Mouse (Mus musculus) erythroblast, adult 5-6 weeks (primary cell): ENCODE data around the gene Prpf38b. TPM values are rescaled to one million over a fixed set of nuclear protein-coding genes. Genes with fewer than 3 reads are reported as not detected.

Source experiments
- ATAC-seq: replicated peaks from 2 replicates; pipeline ENCODE4 v1.8.0; 2016; ENCODE audit warnings: moderate number of reproducible peaks, mild to moderate bottlenecking, moderate TSS enrichment, inconsistent platforms; ENCODE audit not compliant: poor library complexity, low FRiP score, severe bottlenecking
- total RNA-seq, 2 experiments: library from RNA; stranded (forward) in 1 of 2; stranded (reverse) in 1 of 2; fragments of 150-400 nt in 1 of 2; fragments of 200-764, 138-1000 nt in 1 of 2; gene quantifications; 2 replicates each; pipeline versions ENCODE4 v1.2.3 to v1.2.4; 2015 to 2017; ENCODE audit warnings: low replicate concordance in 2 of 2

Prpf38b gene
- total RNA-seq (2015; ENCODE audit: low replicate concordance) (51.4 and 52.3 TPM in 2 replicates), total RNA-seq (2017; ENCODE audit: low replicate concordance) (128 and 134 TPM in 2 replicates)

DNA sequence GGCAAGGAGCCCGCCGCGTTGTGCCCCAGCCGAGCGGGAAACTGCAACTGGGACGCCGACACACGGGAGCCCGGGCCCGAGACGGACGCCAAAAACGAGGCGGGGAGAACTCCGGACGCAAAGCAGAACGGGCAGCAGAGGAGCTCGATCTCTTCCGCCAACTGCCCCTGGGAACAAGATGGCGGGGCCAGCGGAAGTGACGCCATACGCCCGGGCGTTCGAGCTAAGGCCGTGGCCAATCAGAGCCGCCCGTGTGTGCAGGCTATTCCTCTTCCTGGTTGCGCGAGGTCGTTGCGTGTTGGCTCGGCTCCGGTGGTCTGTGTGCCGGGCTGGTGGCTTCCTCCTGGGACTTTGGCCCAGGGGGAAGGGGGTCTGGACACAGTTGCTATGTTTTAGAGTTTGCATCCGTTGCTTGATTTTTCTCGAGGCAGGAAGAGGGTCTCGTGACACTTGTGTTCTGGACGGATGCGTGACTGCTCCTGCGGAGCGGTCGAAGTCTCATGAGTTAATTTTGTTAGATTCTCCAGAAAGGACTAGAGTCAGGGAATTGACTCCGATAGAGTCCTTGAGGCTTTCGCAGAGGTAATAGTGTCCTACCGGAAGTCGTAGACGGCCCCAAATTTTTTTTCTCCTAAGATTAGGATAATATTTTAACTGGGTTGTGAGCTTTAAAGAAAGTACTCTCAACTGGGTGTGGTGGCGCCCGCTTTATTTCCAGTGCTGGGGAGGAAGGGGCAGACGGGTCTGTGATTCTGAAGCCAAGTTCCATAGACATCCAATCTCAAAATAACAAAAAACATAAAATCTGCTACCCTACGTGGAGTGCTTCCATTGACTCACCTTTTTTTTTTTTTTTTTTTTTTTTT, at the start of gene Prpf38b:
Prpf38b (minus strand) TSS at position 180 of the 866 bp plus-strand sequence.
- ATAC-seq: peak; percentile 98

GRCm38 (mm10) chr3:108961226-108961625, 49.7 kb upstream of the Prpf38b start:
- ATAC-seq: no peak

GRCm38 (mm10) chr3:108959680-108960295, 48.3 kb upstream of the Prpf38b start:
- ATAC-seq: no peak

GRCm38 (mm10) chr3:108957976-108958375, 46.4 kb upstream of the Prpf38b start:
- no peak for ATAC-seq

DNA sequence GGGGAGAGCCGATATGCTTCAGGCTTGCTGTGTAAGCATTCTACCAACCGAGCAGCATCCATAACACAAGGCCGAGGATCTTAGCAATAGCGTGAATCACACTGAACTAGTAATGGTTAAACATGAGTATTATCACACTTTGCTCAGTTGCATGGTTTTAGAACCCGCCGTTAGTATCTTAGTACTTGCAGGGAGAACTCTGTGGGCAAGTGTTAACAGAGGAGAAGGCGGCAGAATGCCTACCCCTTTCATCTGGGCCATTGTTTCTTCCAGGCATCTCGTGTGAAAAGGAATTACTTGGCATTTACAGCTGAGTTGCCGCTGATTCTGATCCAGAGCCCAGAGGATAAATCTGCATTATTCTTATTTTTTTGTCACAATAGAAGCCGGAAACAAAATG, 29.5 kb upstream of the Prpf38b start:
- ATAC-seq: no peak

DNA sequence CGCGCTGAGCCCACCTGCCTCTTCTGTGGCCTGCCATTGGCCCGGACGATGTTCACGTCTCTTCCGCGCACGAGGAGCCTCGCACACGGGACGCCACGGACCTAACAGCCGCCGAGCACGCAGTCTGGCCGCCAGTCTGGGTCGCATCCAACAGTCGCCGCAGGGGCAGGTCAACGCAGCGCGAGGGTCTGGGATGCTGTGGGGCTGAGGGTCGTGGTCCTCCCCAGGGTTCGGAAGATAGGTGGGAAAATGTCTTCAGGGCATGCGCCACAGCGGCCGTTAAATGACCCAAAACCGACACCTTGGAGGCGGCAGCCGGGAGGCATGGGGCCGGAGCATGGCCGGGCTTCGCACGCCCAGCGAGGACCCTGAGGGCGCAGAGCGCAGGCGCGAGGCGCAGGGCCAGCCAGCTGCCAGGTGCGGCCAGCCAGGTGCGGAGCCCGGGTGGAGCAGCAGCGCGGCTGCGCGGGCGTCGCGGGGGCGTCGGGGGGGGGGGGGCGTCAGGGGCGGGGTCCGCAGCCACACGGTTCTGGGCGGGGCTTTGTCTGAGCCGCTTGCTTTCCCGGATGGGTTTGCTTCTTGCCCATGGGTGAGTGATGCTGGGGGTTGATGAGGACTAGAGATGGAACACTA, 28.6 kb upstream of the Prpf38b start, which contains the start of gene Gm9857:
Gm9857 (minus strand) TSS at position 445 of the 633 bp plus-strand sequence.
- no peak for ATAC-seq

GRCm38 (mm10) chr3:108939573-108939972, 28.0 kb upstream of the Prpf38b start, which contains the start of gene Henmt1:
Gene Henmt1, plus strand, starts transcription at chr3:108939873.
- ATAC-seq: no peak

- ATAC-seq: no peak
These were observed 27.2 kb upstream of the Prpf38b start for GRCm38 (mm10) chr3:108938691-108939090.

- ATAC-seq: no peak
These were observed 22.0 kb upstream of the Prpf38b start for GRCm38 (mm10) chr3:108933557-108933956.

DNA sequence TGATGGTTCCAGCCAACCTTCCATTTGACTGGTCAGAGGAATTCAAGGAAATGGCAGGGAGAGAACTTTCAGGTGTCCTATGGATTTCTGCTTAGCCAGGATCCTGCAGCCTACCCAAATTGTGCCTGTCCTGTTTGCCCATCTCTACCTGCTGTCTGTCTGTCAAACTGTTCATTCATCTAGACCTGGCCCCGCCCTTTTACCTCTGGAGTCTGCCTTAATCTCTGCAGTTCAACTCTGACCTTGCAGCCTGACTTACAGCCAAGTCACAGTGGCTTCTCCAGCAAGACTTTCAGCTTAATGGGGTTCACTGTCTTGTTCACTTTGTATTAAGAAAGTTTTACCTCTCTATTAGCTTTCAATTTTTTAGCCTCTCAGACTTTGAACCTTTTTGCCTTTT, 14.8 kb upstream of the Prpf38b start:
- no peak for ATAC-seq

DNA sequence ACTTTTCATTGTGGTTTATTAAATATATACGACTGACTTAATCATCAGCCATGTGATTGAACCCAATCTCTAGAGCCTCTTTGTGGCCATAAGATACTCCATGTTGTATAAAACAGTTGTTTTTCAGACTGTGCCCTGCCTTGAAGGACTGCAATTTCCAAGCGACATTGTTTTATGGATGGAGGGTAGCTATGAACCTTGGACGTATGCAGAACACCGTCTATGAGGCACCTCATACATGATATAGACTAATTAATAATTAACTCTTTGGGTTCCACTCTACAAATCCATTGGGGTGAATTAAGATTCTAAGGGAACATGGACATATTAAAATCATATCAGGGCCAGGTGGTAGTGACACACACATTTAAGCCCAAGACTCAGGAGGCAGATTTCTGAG, 14.2 kb upstream of the Prpf38b start:
- ATAC-seq: no peak

DNA sequence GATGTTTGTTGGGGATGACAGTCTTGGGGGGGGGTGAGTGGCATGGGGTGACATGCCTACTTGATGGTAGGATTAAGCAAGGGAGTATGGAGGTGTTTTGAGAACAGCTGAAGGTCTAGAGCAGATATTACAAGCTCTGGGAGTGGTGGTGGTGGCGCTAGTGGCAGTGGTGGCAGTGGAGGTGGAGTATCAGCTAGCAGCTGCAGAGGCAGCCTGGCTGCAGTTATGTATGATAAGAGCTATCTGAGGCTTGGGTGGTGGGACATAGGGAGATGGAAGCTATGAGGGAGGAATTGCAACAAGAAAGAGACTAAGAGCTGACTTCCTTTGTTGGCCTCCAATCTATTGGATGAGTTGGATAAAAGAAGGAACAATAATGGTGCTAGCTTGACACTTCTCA, 10.3 kb upstream of the Prpf38b start:
- ATAC-seq: peak; percentile 87

DNA sequence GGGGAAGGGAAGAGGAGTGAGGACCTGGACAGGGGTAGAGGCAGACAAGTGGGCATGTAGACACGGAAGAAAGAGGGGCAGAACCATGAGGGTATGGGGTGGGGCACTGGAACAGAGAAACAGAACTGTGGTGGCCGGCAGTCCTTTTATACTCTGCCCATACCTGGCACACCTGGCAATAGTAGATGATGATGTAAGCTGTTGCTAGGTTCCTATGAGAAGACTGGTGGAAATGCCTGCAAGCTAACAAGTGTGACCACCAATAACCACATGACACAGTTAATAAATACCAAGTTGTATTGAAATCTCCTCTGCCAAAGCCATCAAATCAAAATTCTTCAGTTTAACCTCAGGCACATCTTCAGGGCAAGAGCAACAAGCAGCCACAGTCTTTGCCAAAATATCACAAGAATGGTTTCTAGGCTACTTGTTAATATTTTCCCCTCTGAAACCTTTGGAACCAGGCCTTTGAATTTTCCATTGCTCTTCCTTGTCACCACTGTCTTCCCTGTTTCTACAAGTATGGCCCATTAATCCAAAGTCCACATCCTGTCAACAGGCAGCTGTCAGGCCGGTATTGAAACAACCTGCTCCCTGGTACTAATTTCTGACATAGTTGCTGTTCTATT, 9.0 kb upstream of the Prpf38b start:
- no peak for ATAC-seq

- no peak for ATAC-seq
These were observed 7.3 kb upstream of the Prpf38b start for GRCm38 (mm10) chr3:108918852-108919251.

- no peak for ATAC-seq
These were observed 6.5 kb upstream of the Prpf38b start for GRCm38 (mm10) chr3:108917986-108918385.

DNA sequence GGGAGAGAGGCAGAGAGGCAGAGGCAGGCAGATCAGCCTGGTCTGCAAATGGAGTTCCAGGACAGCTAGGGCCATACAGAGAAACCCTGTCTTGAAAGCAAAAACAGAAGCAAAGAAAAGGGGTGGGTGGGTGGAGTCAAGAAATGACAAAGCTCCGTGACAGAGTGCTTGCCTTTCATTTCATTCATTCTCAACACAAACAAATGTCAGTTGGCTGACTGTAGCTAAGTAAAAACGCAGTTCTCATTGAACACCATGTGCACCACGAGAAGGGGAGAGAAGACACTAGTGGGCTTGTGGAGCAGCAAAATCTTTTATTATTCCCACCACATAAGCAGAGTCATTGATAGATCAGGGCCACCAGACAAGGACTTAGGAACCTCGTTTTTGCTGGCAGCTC, 5.3 kb upstream of the Prpf38b start:
- no peak for ATAC-seq

DNA sequence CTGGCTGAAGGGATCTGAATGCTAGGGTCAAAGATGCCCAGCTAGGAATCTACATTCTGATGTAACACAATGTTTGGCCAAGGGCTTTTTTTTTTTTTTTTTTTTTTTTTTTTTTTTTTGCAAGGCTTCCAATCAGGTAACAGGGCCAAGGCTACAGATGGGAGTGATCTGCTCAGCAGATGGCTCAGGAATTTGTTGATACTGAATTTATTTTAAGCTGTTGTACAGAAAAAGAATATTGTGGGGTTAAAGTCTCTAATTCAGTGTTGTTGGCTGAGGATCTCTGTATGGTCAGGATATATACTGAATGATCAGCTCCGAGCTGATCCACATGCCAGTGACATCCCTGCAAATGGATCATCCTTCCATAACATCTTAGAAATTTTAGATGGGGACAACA, 4.5 kb upstream of the Prpf38b start:
- no peak for ATAC-seq

DNA sequence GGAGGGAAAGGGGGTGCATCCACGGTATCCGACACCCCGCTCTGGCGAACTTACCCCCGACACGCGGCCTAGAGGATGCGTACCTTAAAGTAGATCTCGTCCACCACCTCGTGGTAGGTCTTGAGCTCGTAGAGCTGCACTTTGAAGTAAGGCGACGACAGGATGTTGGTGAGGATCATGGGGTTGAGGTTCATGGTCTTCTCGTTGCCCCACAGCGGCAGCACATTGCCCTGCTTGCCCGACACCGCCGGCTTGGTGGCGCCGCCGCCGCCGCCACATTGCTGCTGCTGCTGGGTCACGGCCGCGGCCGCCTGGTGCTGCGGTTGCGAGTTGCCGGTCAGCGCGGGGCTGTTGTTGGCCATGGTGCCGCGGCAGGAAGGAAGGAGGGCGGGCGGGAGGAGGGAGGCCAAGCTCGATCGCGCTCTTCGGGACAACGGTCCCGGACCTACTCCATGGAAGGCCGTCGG, 413 bp downstream of the Prpf38b start:
- peak; percentile 67 for ATAC-seq

GRCm38 (mm10) chr3:108910303-108911080, 1.0 kb downstream of the Prpf38b start:
- 0 out of 2 replicates have a peak, but pooled peaks have one; percentile 23 for ATAC-seq
